Mouse (Mus musculus) megakaryocyte, embryonic 14.5 days (primary cell): ENCODE data around the gene Gpr3. TPM values are rescaled to one million over a fixed set of nuclear protein-coding genes. Genes with fewer than 3 reads are reported as not detected.

ENCODE experiments used
- H3K27me3 ChIP-seq: replicated peaks from 2 replicates; pipeline ENCODE3; 2012; ENCODE audit warnings: inconsistent platforms
- H3K36me3 ChIP-seq: replicated peaks from 2 replicates; pipeline ENCODE3; 2012; ENCODE audit warnings: low read length, inconsistent platforms, mixed read lengths
- H3K4me1 ChIP-seq: 2 replicates; pipeline ENCODE4 v1.6.1; 2012; ENCODE audit warnings: inconsistent platforms
- H3K4me3 ChIP-seq: replicated peaks from 2 replicates; pipeline ENCODE3; 2012; ENCODE audit warnings: moderate library complexity, mild to moderate bottlenecking, inconsistent platforms
- H3K9me3 ChIP-seq: 2 replicates; pipeline ENCODE4 v1.6.1; 2012; ENCODE audit warnings: inconsistent platforms
- FLI1 ChIP-seq: IDR thresholded peaks from 2 replicates; pipeline ENCODE4 v1.6.1; 2012; ENCODE audit warnings: low read length, inconsistent platforms, mixed read lengths
- GATA1 ChIP-seq: IDR thresholded peaks from 3 replicates; pipeline ENCODE4 v1.6.1; 2012; ENCODE audit warnings: mixed read lengths, low read length, inconsistent platforms, borderline replicate concordance
- polyA plus RNA-seq: library from polyadenylated mRNA; stranded (reverse); fragments of >175 nt; gene quantifications from 2 replicates; pipeline ENCODE4 v1.2.3, GENCODE M21; 2012; ENCODE audit warnings: low replicate concordance; ENCODE audit not compliant: insufficient read depth

The Gpr3 gene
- polyA plus RNA-seq, 1 experiment, result not detected

- Histone ChIP-seq H3K9me3 (no peaks in the 10 kb centered on the region), H3K4me1 (peaks cover 63% of the 10 kb centered on the region), H3K4me3 (no peak overlapping the region), H3K36me3 (peaks cover 60% of the 10 kb centered on the region), H3K27me3 (no peaks in the 10 kb centered on the region)
- TF ChIP-seq FLI1, result no peak
- TF ChIP-seq GATA1, result no peak
Observed at GRCm38 (mm10) chr4:133160211-133160610, 52.1 kb downstream of the Gpr3 start.

GRCm38 (mm10) chr4:133159646-133160045 is 52.7 kb downstream of the Gpr3 start:
- peaks cover 54% of the 10 kb centered on the region for H3K36me3 ChIP-seq
- no peak overlapping the region for H3K4me3 ChIP-seq
- H3K9me3 ChIP-seq, result no peaks in the 10 kb centered on the region
- peaks cover 58% of the 10 kb centered on the region for H3K4me1 ChIP-seq
- H3K27me3 ChIP-seq, result no peaks in the 10 kb centered on the region
- TF ChIP-seq GATA1 (no peak), FLI1 (no peak)

Other genes starting within 250 kb of the Gpr3 start
- gene Fgr, start 238.4 kb downstream of the Gpr3 start, polyA plus RNA-seq, result 4.8 TPM in 1 of 2 replicates, not detected in the other
- 42.4 and 114 TPM in 2 replicates for gene Ahdc1, start 201.3 kb downstream of the Gpr3 start, polyA plus RNA-seq
- gene Wasf2, start 82.0 kb downstream of the Gpr3 start, polyA plus RNA-seq, result 43.7 and 76.2 TPM in 2 replicates
- gene Cd164l2, start 405 bp downstream of the Gpr3 start, polyA plus RNA-seq, result 1.7 and 2.5 TPM in 2 replicates
- gene Map3k6, start 28.3 kb upstream of the Gpr3 start, polyA plus RNA-seq, result 4.1 and 11.6 TPM in 2 replicates
- gene Sytl1, start 50.6 kb upstream of the Gpr3 start, polyA plus RNA-seq, result 6.0 TPM in 1 of 2 replicates, not detected in the other
- 5.8 and 12.2 TPM in 2 replicates for gene Tmem222, start 65.3 kb upstream of the Gpr3 start, polyA plus RNA-seq
- gene Wdtc1, start 140.9 kb upstream of the Gpr3 start, polyA plus RNA-seq, result 85.7 and 118 TPM in 2 replicates
- 50.9 and 56.9 TPM in 2 replicates for gene Slc9a1, start 157.2 kb upstream of the Gpr3 start, polyA plus RNA-seq